Mouse (Mus musculus): Measurements from ENCODE around the gene Cspg4. TPM values are rescaled to one million over a fixed set of nuclear protein-coding genes. Genes with fewer than 3 reads are reported as not detected.

Gene Cspg4
- polyA plus RNA-seq, 1 experiment = 14.5 TPM

DNA sequence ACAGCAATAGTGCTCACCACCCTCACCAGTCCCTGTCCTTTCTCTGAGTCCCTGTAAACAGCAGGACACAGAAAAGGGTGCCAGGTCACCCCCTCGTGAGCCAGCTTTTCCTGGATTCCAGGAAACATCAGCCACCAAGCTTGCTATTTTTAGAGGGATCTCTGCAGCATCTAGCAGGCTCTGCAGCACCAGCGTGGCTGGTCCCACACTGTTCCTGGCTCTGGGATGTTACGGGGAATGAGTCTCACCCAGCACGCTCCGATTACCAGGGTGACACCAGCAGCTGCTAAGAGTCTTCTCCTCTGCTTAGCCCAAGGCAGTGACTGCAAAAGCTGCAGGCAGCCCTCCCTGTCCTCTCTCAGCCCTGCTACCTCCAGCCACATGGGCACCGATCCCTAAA lies 31.9 kb upstream of the Cspg4 start:
- DNase-seq = peak; percentile 17
- Histone ChIP-seq H3K4me3 (ENCODE audit: insufficient read depth, low read depth, low read length) (no peak overlapping the region), H3K27me3 (replicated peaks; ENCODE audit: control insufficient read depth, insufficient read depth, low read length) (no peaks in the 10 kb centered on the region; the same call in 1 of the 2 replicates), H3K27ac (ENCODE audit: insufficient read depth, low read depth, low read length) (no peak overlapping the region), H3K36me3 (ENCODE audit: control insufficient read depth, insufficient read depth, low read length) (no peaks in the 10 kb centered on the region), H3K4me1 (ENCODE audit: control insufficient read depth, insufficient read depth, low read length) (no peaks in the 10 kb centered on the region)
- 24% methylated on average over 6 of the region's 6 CpGs for WGBS
- TF ChIP-seq POLR2A (IDR thresholded peaks at IDR 0.05; ENCODE audit: low read depth, low read length) = no peak
- no peak for TF ChIP-seq CTCF (conservative IDR thresholded peaks at IDR 0.05; ENCODE audit: insufficient read depth, insufficient read length, low read depth, low read length)

DNA sequence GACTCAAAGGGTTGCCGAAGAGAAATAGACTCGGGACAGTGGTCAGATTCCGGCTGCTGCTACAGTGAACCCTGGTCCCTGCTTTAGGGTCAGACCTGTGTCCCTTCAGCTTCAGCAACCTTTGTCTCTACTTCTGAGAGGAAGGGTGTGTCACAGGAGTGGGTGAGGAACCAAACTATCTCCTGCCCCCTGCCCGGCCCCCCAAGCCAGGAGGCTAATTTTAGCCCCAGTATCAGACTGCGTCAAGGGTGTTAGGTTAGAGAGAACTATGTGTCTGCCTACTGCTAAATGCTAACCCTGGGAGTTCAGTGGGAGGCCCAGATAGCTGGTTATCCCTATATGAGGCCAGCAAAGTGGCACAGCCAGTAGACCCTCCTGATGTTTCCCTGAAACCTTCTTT lies 29.7 kb upstream of the Cspg4 start:
- no peak for TF ChIP-seq CTCF (conservative IDR thresholded peaks at IDR 0.05; ENCODE audit: insufficient read depth, insufficient read length, low read depth, low read length)
- TF ChIP-seq POLR2A (IDR thresholded peaks at IDR 0.05; ENCODE audit: low read depth, low read length) = no peak
- WGBS = 72% methylated on average over 5 of the region's 5 CpGs
- Histone ChIP-seq H3K4me3 (ENCODE audit: insufficient read depth, low read depth, low read length) (no peak overlapping the region), H3K27me3 (replicated peaks; ENCODE audit: control insufficient read depth, insufficient read depth, low read length) (no peaks in the 10 kb centered on the region; the same call in 1 of the 2 replicates), H3K4me1 (ENCODE audit: control insufficient read depth, insufficient read depth, low read length) (no peaks in the 10 kb centered on the region), H3K27ac (ENCODE audit: insufficient read depth, low read depth, low read length) (no peak overlapping the region), H3K36me3 (ENCODE audit: control insufficient read depth, insufficient read depth, low read length) (no peaks in the 10 kb centered on the region)
- DNase-seq = no peak

DNA sequence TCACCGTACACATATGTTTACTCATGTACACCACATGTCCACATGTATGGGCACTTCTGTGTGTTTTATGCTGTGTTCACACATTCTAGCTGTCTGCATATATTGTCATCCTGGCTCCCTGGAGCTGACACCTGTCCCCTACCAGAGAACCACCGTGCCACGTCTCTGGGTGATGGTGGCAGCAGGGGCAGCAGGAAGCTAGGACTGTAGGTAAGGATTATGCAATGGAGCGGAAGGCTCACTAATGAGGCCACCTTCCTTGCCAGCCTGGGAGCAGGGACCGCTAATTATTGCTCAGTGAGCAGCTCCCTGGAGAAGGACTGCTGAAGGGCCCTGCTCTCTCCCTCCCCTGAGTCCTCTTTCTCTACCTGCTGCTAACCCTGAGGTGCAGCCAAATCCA lies 24.1 kb upstream of the Cspg4 start:
- no peaks in the 10 kb centered on the region for H3K27me3 ChIP-seq (replicated peaks; ENCODE audit: control insufficient read depth, insufficient read depth, low read length)
- H3K4me1 ChIP-seq (ENCODE audit: control insufficient read depth, insufficient read depth, low read length) = no peaks in the 10 kb centered on the region
- no peak overlapping the region for H3K4me3 ChIP-seq (ENCODE audit: insufficient read depth, low read depth, low read length)
- WGBS = 70% methylated on average over 5 of the region's 5 CpGs
- no peak overlapping the region for H3K27ac ChIP-seq (ENCODE audit: insufficient read depth, low read depth, low read length)
- H3K36me3 ChIP-seq (ENCODE audit: control insufficient read depth, insufficient read depth, low read length) = no peaks in the 10 kb centered on the region
- no peak for DNase-seq
- TF ChIP-seq CTCF (conservative IDR thresholded peaks at IDR 0.05; ENCODE audit: insufficient read depth, insufficient read length, low read depth, low read length) = no peak
- no peak for TF ChIP-seq POLR2A (IDR thresholded peaks at IDR 0.05; ENCODE audit: low read depth, low read length)

DNA sequence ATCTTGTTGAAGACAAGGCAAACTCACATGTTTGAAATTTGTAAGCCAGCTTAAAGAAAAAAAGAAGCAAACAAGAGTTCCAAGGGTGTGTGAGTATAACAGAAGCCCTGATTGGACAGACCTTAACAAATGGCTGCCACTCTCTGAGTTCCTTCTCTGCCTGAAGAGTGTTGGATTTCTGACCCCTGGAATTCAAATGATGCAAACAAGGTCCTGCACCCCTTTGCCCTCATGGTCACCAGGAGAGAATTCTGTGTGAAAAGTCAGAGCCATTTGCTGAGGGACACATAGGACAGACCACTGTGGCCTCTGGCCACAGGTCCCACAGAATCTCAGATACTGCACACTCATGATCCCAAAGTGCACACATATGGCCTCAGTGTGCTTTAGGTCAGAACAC lies 23.0 kb upstream of the Cspg4 start:
- Histone ChIP-seq H3K27me3 (replicated peaks; ENCODE audit: control insufficient read depth, insufficient read depth, low read length) (no peaks in the 10 kb centered on the region), H3K4me3 (ENCODE audit: insufficient read depth, low read depth, low read length) (no peak overlapping the region), H3K4me1 (ENCODE audit: control insufficient read depth, insufficient read depth, low read length) (no peaks in the 10 kb centered on the region), H3K36me3 (ENCODE audit: control insufficient read depth, insufficient read depth, low read length) (no peaks in the 10 kb centered on the region), H3K27ac (ENCODE audit: insufficient read depth, low read depth, low read length) (no peak overlapping the region)
- TF ChIP-seq CTCF (conservative IDR thresholded peaks at IDR 0.05; ENCODE audit: insufficient read depth, insufficient read length, low read depth, low read length) (no peak), POLR2A (IDR thresholded peaks at IDR 0.05; ENCODE audit: low read depth, low read length) (no peak)
- no peak for DNase-seq

DNA sequence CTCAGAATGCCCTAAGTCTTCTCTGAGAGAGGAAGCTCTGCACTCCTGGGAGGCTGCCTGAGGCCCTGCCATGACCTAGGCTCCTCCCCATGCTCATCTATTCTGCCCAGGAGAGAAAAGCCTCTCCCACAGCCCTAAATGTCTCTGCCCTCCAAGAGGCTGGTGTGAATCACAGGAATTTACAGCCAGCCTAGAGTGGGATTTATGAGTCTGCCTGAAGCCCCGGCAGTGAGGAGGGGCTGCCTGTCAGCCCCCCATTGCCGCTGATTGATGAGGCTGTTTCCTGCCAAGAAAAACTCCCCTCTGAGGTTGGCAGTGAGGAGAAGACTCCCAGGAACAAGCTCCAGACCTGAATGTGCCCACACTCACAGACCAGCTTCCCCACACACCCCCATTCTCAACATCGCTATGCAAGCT lies 22.5 kb upstream of the Cspg4 start:
- Histone ChIP-seq H3K27ac (ENCODE audit: insufficient read depth, low read depth, low read length) (no peak overlapping the region), H3K36me3 (ENCODE audit: control insufficient read depth, insufficient read depth, low read length) (no peaks in the 10 kb centered on the region), H3K4me1 (ENCODE audit: control insufficient read depth, insufficient read depth, low read length) (no peaks in the 10 kb centered on the region), H3K4me3 (ENCODE audit: insufficient read depth, low read depth, low read length) (no peak overlapping the region), H3K27me3 (replicated peaks; ENCODE audit: control insufficient read depth, insufficient read depth, low read length) (no peaks in the 10 kb centered on the region)
- DNase-seq = no peak
- 30% methylated on average over 3 of the region's 3 CpGs for WGBS
- TF ChIP-seq POLR2A (IDR thresholded peaks at IDR 0.05; ENCODE audit: low read depth, low read length) = no peak
- no peak for TF ChIP-seq CTCF (conservative IDR thresholded peaks at IDR 0.05; ENCODE audit: insufficient read depth, insufficient read length, low read depth, low read length)

DNA sequence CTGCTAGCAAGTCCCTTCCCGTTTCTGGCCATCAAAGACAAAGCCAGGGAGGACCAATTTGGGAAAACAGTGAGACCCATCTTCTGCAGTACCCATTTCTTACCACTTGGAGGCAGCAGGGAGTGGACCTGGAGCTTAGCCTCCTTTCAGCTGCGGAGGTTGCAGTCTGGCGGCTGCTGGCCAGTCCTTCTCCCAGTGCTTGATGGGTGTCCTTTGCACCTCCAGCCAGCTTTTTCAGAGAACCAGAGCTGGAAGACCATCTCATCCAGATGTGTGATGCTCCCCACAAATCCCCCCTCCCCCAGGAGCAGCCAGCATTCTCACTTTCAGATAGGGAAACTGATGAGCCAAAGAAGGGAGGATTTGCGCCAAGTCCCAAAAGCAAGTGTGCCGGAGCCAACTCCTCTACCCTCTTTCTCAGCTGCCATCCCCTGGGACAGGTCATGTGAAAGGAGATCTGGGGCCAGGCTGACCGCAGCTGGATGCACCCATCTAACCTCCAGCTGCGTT lies 21.1 kb upstream of the Cspg4 start:
- 18% methylated on average over 7 of the region's 7 CpGs for WGBS
- Histone ChIP-seq H3K36me3 (ENCODE audit: control insufficient read depth, insufficient read depth, low read length) (no peaks in the 10 kb centered on the region), H3K4me1 (ENCODE audit: control insufficient read depth, insufficient read depth, low read length) (no peaks in the 10 kb centered on the region), H3K27me3 (replicated peaks; ENCODE audit: control insufficient read depth, insufficient read depth, low read length) (no peaks in the 10 kb centered on the region), H3K4me3 (ENCODE audit: insufficient read depth, low read depth, low read length) (no peak overlapping the region), H3K27ac (ENCODE audit: insufficient read depth, low read depth, low read length) (no peak overlapping the region)
- no peak for TF ChIP-seq POLR2A (IDR thresholded peaks at IDR 0.05; ENCODE audit: low read depth, low read length)
- peak; percentile 92 for TF ChIP-seq CTCF (conservative IDR thresholded peaks at IDR 0.05; ENCODE audit: insufficient read depth, insufficient read length, low read depth, low read length)
- peak; percentile 78 for DNase-seq

DNA sequence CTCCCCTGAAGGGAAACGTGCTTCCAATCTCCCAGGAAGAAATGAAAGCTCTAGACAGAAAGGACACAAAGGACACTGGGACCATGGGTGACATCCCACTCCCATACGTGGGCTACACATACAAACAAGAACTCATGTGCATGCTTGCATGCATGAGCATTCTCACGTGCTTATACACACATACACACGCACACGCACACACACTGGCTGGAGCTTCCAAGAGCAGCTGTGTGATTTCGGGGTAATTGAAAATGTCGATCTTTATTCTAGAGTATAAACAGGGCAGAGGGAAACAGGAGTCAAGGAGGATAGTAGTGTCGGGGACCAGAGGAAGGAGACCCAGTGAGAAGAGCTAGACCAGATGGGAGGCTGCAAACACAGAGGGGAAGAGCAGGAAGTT lies 20.2 kb upstream of the Cspg4 start:
- H3K4me1 ChIP-seq (ENCODE audit: control insufficient read depth, insufficient read depth, low read length) = no peaks in the 10 kb centered on the region
- no peaks in the 10 kb centered on the region for H3K36me3 ChIP-seq (ENCODE audit: control insufficient read depth, insufficient read depth, low read length)
- H3K27ac ChIP-seq (ENCODE audit: insufficient read depth, low read depth, low read length) = no peak overlapping the region
- TF ChIP-seq CTCF (conservative IDR thresholded peaks at IDR 0.05; ENCODE audit: insufficient read depth, insufficient read length, low read depth, low read length) (no peak), POLR2A (IDR thresholded peaks at IDR 0.05; ENCODE audit: low read depth, low read length) (no peak)
- no peaks in the 10 kb centered on the region for H3K27me3 ChIP-seq (replicated peaks; ENCODE audit: control insufficient read depth, insufficient read depth, low read length)
- H3K4me3 ChIP-seq (ENCODE audit: insufficient read depth, low read depth, low read length) = no peak overlapping the region
- no peak for DNase-seq
- 52% methylated on average over 8 of the region's 8 CpGs for WGBS
